Mouse (Mus musculus) liver, embryonic 16.5 days (tissue): ENCODE results near the gene Gm5148. TPM values are rescaled to one million over a fixed set of nuclear protein-coding genes. Genes with fewer than 3 reads are reported as not detected.

Source experiments
- ATAC-seq: fragments of 200-750 bp; cut with Nextera tagmentation; 2 replicates; pipeline ENCODE4 v1.8.0; 2017; ENCODE audit warnings: low read depth, mild to moderate bottlenecking, moderate number of reproducible peaks, moderate library complexity
- H3K27ac ChIP-seq: fragments of 300-500 bp; sonication (generic); 2 replicates; pipeline ENCODE4 v1.5.1; 2014; ENCODE audit warnings: mild to moderate bottlenecking, low read length
- H3K27me3 ChIP-seq: fragments of 300-500 bp; sonication (generic); 2 replicates; pipeline ENCODE4 v1.6.1; 2014; ENCODE audit warnings: low read depth, low read length, mixed read lengths; ENCODE audit not compliant: control insufficient read depth, insufficient read depth
- H3K36me3 ChIP-seq: fragments of 300-500 bp; sonication (generic); 2 replicates; pipeline ENCODE4 v1.6.1; 2014; ENCODE audit warnings: mild to moderate bottlenecking; ENCODE audit not compliant: control insufficient read depth, insufficient read depth
- H3K4me1 ChIP-seq: fragments of 300-500 bp; sonication (generic); 2 replicates; pipeline ENCODE4 v1.6.1; 2014; ENCODE audit warnings: low read depth, low read length, mixed read lengths; ENCODE audit not compliant: control insufficient read depth
- H3K4me2 ChIP-seq: fragments of 300-500 bp; sonication (generic); 2 replicates; pipeline ENCODE4 v1.6.1; 2014; ENCODE audit warnings: low read depth, low read length, mixed read lengths
- H3K4me3 ChIP-seq: fragments of 300-500 bp; sonication (generic); 2 replicates; pipeline ENCODE4 v1.5.1; 2014; ENCODE audit warnings: low read depth, mild to moderate bottlenecking, low read length
- H3K9ac ChIP-seq: fragments of 300-500 bp; sonication (generic); 2 replicates; pipeline ENCODE4 v1.6.1; 2014; ENCODE audit warnings: low read depth, low read length
- H3K9me3 ChIP-seq: fragments of 300-500 bp; sonication (generic); replicated peaks from 2 replicates; pipeline ENCODE4 v1.6.1; 2016; ENCODE audit warnings: low read length; ENCODE audit not compliant: control insufficient read depth
- WGBS: fragments of 180-500 bp; shearing (Covaris S2); extraction: QIAGEN DNeasy Blood & Tissue Kit; methylation state at CpG from one replicate; pipeline ENCODE4 v1.1.7; 2014; ENCODE audit not compliant: insufficient replicate concordance; 5-methylcytosine and 5-hydroxymethylcytosine counted together
- polyA plus RNA-seq: library from polyadenylated mRNA; unstranded; fragments of >200 nt; fragmentation: Nextera tagmentation; extraction: Ambion mirVana; gene quantifications from 2 replicates; pipeline ENCODE4 v1.2.1, GENCODE M21; 2015

Gene Gm5148
- polyA plus RNA-seq, 1 experiment from 2014 or later = 2.9 TPM

GRCm38 (mm10) chr3:37727392-37727791, 3.1 kb upstream of the Gm5148 start:
- Histone ChIP-seq H3K9ac (no peak overlapping the region), H3K9me3 (no peaks in the 10 kb centered on the region), H3K27ac (0 out of 2 replicates have a peak overlapping the region, but pooled peaks have one; percentile 5), H3K4me1 (peaks cover 14% of the 10 kb centered on the region), H3K4me2 (no peak overlapping the region), H3K27me3 (peaks cover 23% of the 10 kb centered on the region), H3K4me3 (no peak overlapping the region), H3K36me3 (no peaks in the 10 kb centered on the region)
- 37% methylated on average over 5 of the region's 5 CpGs for WGBS
- ATAC-seq = no peak

DNA sequence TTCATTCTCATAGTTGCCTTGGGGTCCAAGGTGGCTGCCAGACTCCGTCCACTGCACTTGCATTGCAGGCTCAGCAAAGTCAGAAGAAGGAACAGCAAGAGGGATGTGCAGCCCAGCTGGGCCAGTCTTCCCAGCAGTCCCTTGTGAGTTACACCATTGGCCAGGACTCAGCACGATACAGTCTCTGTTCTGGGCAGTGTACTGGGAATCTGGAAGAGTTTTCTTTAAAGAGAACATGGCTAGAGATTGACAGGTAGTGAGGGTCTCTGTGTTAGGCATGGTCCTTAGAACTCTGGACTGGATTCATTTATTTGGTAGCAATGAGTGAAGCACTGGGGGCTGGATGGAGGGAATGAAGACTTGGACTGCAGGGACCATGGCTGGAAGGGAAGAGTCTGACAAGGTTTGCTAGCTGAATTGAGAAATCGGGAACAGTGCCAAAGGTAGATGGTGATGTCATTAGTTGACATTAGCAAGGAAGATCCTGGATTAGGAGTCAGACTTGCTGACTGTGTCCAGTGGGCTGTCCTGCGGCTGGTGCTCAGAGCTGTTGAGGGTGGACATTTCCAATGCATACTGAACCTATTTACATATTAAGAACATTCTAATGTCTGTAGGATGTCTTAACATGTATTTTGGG, 2.3 kb upstream of the Gm5148 start:
- H3K9ac ChIP-seq = no peak overlapping the region
- no peak overlapping the region for H3K4me2 ChIP-seq
- WGBS = 54% methylated on average over 4 of the region's 4 CpGs
- peaks cover 23% of the 10 kb centered on the region for H3K27me3 ChIP-seq
- H3K36me3 ChIP-seq = no peaks in the 10 kb centered on the region
- ATAC-seq = 0 out of 2 replicates have a peak, but pooled peaks have one; percentile 19
- no peaks in the 10 kb centered on the region for H3K9me3 ChIP-seq
- H3K4me1 ChIP-seq = peaks cover 14% of the 10 kb centered on the region
- 0 out of 2 replicates have a peak overlapping the region, but pooled peaks have one; percentile 9 for H3K27ac ChIP-seq
- H3K4me3 ChIP-seq = no peak overlapping the region

- Histone ChIP-seq H3K4me2 (no peak overlapping the region), H3K4me1 (peaks cover 14% of the 10 kb centered on the region), H3K36me3 (no peaks in the 10 kb centered on the region), H3K4me3 (no peak overlapping the region), H3K27me3 (peaks cover 23% of the 10 kb centered on the region), H3K9me3 (no peaks in the 10 kb centered on the region), H3K27ac (no peak overlapping the region), H3K9ac (no peak overlapping the region)
- no peak for ATAC-seq
- 38% methylated on average over 6 of the region's 6 CpGs for WGBS
Measured at GRCm38 (mm10) chr3:37724946-37725735, 851 bp upstream of the Gm5148 start.

GRCm38 (mm10) chr3:37723662-37724170, 574 bp downstream of the Gm5148 start:
- Histone ChIP-seq H3K36me3 (no peaks in the 10 kb centered on the region), H3K27me3 (peaks cover 23% of the 10 kb centered on the region), H3K4me3 (peak overlapping the region; percentile 42), H3K4me1 (peaks cover 8% of the 10 kb centered on the region), H3K9me3 (no peaks in the 10 kb centered on the region), H3K27ac (peak overlapping the region; percentile 72), H3K4me2 (peak overlapping the region; percentile 49), H3K9ac (no peak overlapping the region)
- ATAC-seq = peak; percentile 12; the same call in 1 of the 2 replicates
- WGBS = 4% methylated on average over 17 of the region's 17 CpGs

GRCm38 (mm10) chr3:37723061-37723521, 1.2 kb downstream of the Gm5148 start:
- Histone ChIP-seq H3K9ac (no peak overlapping the region), H3K36me3 (no peaks in the 10 kb centered on the region), H3K4me2 (peak overlapping the region; percentile 49), H3K4me1 (peaks cover 2% of the 10 kb centered on the region), H3K4me3 (peak overlapping the region; percentile 42; the same call in 1 of the 2 replicates), H3K27me3 (peaks cover 23% of the 10 kb centered on the region), H3K27ac (peak overlapping the region; percentile 72), H3K9me3 (no peaks in the 10 kb centered on the region)
- 21% methylated on average over 11 of the region's 11 CpGs for WGBS
- ATAC-seq = no peak

DNA sequence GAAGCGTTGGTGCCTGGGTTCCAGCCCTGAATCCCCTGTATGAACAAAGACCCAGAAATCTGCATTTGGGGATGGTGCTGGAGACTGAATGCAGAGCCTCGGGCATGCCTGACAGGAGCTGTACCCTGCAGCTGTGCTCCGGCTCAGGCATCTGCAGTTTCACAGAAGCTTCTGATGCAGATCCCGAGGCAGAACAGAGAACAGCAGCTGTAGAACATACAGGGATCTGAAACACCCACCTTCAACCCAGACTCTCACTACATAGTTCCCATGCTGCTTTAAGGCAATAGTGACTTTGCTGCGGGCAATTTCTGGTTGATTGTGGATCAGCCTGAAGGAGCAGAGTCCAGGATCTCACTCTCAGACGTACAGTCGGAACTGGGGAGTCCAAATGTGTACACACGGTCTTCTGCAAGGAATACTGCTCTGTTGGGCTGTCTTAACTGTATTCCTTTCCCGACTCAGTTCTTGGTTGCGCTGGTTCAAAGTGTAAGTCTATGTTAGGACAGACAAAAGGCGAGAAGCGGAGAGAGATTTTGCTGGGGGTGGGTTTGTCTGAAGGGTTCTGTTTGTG, 1.7 kb downstream of the Gm5148 start:
- no peak overlapping the region for H3K4me3 ChIP-seq
- ATAC-seq = no peak
- H3K9me3 ChIP-seq = no peaks in the 10 kb centered on the region

DNA sequence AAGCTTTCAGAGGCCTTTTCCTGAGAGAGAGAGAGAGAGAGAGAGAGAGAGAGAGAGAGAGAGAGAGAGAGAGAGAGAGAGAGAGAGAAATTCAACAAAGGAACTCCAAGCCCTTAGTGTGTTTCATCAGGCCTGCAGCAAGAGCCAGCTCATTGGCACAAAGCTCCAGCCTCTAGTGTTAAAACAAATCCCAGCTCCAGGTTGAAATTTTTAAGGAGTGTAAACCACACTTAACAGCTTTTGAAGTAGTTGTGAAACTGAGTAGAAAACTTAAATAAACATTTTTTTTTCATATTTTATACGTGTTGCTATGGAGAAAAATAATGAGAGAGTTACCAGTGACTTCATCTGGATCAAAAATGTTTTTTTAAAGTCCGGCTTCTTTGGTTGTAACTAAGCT, 7.3 kb downstream of the Gm5148 start:
- Histone ChIP-seq H3K4me1 (peaks cover 3% of the 10 kb centered on the region; the same call in 1 of the 2 replicates), H3K36me3 (no peaks in the 10 kb centered on the region), H3K27ac (no peak overlapping the region), H3K27me3 (no peaks in the 10 kb centered on the region), H3K4me2 (no peak overlapping the region), H3K9ac (no peak overlapping the region), H3K9me3 (no peaks in the 10 kb centered on the region), H3K4me3 (no peak overlapping the region)
- ATAC-seq = no peak
- 64% methylated on average over 2 of the region's 2 CpGs for WGBS

More for the DNA sequence above, 1.7 kb downstream of the Gm5148 start:
- Histone ChIP-seq H3K36me3 (no peaks in the 10 kb centered on the region), H3K4me1 (peaks cover 2% of the 10 kb centered on the region), H3K27ac (no peak overlapping the region), H3K27me3 (peaks cover 23% of the 10 kb centered on the region), H3K9ac (no peak overlapping the region), H3K4me2 (0 out of 2 replicates have a peak overlapping the region, but pooled peaks have one; percentile 49)
- 47% methylated on average over 12 of the region's 12 CpGs for WGBS

- Histone ChIP-seq H3K27me3 (no peaks in the 10 kb centered on the region), H3K4me3 (no peak overlapping the region), H3K36me3 (no peaks in the 10 kb centered on the region), H3K27ac (no peak overlapping the region), H3K4me2 (no peak overlapping the region), H3K9ac (no peak overlapping the region), H3K9me3 (no peaks in the 10 kb centered on the region), H3K4me1 (peaks cover 3% of the 10 kb centered on the region; the same call in 1 of the 2 replicates)
- 66% methylated on average over 7 of the region's 7 CpGs for WGBS
- ATAC-seq = peak; percentile 67
Measured at GRCm38 (mm10) chr3:37715734-37716133, 8.6 kb downstream of the Gm5148 start.
